Mouse (Mus musculus) heart, postnatal 0 days (tissue): Measurements from ENCODE around the gene Cela3b.

ENCODE experiments used
- CTCF ChIP-seq: IDR thresholded peaks from 2 replicates; pipeline ENCODE4 v1.5.1; 2016; ENCODE audit warnings: antibody characterized with exemption, control low read depth, low read depth
- EP300 ChIP-seq: IDR thresholded peaks from 2 replicates; pipeline ENCODE4 v1.6.1; 2016; ENCODE audit warnings: antibody characterized with exemption, low read depth

DNA sequence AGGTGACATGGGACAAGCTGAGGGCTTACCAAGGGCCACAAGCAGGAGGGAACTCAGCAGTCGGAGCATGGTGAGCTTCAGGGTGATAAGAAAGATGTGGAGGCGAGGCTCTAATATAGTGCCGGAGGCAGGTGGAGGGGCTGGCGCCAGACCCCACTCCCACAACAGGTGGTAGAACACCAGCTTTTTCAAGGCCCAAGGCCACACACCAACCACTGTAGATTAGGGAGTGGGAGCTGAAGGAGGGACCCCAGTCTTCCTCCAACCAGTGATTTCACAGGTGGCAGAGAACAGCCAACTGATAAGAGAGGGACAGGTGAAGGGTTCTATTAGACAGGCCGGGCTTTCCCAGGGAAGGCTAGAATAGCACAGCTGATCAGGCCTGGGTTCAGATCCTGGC is 20.6 kb downstream of the Cela3b start, which contains the start of gene Cela3a:
- TF ChIP-seq CTCF, result no peak
- no peak for TF ChIP-seq EP300
